Mouse (Mus musculus): Measurements from ENCODE around the gene Fam129c. TPM values are rescaled to one million over a fixed set of nuclear protein-coding genes. Genes with fewer than 3 reads are reported as not detected.

Gene Fam129c
- polyA plus RNA-seq, 1 experiment from 2014 or later, result 5.0 TPM

Other genes with a start within 250 kb of the Fam129c start
- gene Use1, start 230.8 kb upstream of the Fam129c start, polyA plus RNA-seq (2016; fragmentation: Nextera tagmentation; extraction: Ambion mirVana), result 74.4 and 84.6 TPM in 2 replicates
- gene Ocel1, start 226.3 kb upstream of the Fam129c start, polyA plus RNA-seq (2016; fragmentation: Nextera tagmentation; extraction: Ambion mirVana), result 7.5 and 8.1 TPM in 2 replicates
- gene Nr2f6, start 215.7 kb upstream of the Fam129c start, polyA plus RNA-seq (2016; fragmentation: Nextera tagmentation; extraction: Ambion mirVana), result 125 and 139 TPM in 2 replicates
- gene Ushbp1, start 201.8 kb upstream of the Fam129c start, polyA plus RNA-seq (2016; fragmentation: Nextera tagmentation; extraction: Ambion mirVana), result 5.8 and 7.2 TPM in 2 replicates
- 112 and 121 TPM in 2 replicates for gene Babam1, start 200.8 kb upstream of the Fam129c start, polyA plus RNA-seq (2016; fragmentation: Nextera tagmentation; extraction: Ambion mirVana)
- gene Ankle1, start 191.6 kb upstream of the Fam129c start, polyA plus RNA-seq (2016; fragmentation: Nextera tagmentation; extraction: Ambion mirVana), result 35.2 and 56.1 TPM in 2 replicates
- 76.3 and 88.4 TPM in 2 replicates for gene Abhd8, start 134.0 kb upstream of the Fam129c start, polyA plus RNA-seq (2016; fragmentation: Nextera tagmentation; extraction: Ambion mirVana)
- gene Mrpl34, start 132.7 kb upstream of the Fam129c start, polyA plus RNA-seq (2016; fragmentation: Nextera tagmentation; extraction: Ambion mirVana), result 221 and 249 TPM in 2 replicates
- 147 and 169 TPM in 2 replicates for gene Dda1, start 128.4 kb upstream of the Fam129c start, polyA plus RNA-seq (2016; fragmentation: Nextera tagmentation; extraction: Ambion mirVana)
- gene Ano8, start 111.7 kb upstream of the Fam129c start, polyA plus RNA-seq (2016; fragmentation: Nextera tagmentation; extraction: Ambion mirVana), result 3.3 and 6.8 TPM in 2 replicates
- gene Gtpbp3, start 109.5 kb upstream of the Fam129c start, polyA plus RNA-seq (2016; fragmentation: Nextera tagmentation; extraction: Ambion mirVana), result 18.2 and 22.5 TPM in 2 replicates
- 50.2 and 52.7 TPM in 2 replicates for gene Plvap, start 85.9 kb upstream of the Fam129c start, polyA plus RNA-seq (2016; fragmentation: Nextera tagmentation; extraction: Ambion mirVana)
- 0.51 and 0.60 TPM in 2 replicates for gene Ccdc194, start 71.9 kb upstream of the Fam129c start, polyA plus RNA-seq (2016; fragmentation: Nextera tagmentation; extraction: Ambion mirVana)
- gene Bst2, start 60.2 kb upstream of the Fam129c start, polyA plus RNA-seq (2016; fragmentation: Nextera tagmentation; extraction: Ambion mirVana), result 8.9 and 9.6 TPM in 2 replicates
- gene Mvb12a, start 54.7 kb upstream of the Fam129c start, polyA plus RNA-seq (2016; fragmentation: Nextera tagmentation; extraction: Ambion mirVana), result 68.7 and 71.6 TPM in 2 replicates
- gene Tmem221, start 38.8 kb upstream of the Fam129c start, polyA plus RNA-seq (2016; fragmentation: Nextera tagmentation; extraction: Ambion mirVana), result 0.18 and 0.26 TPM in 2 replicates
- gene Nxnl1, start 31.0 kb upstream of the Fam129c start, polyA plus RNA-seq (2016; fragmentation: Nextera tagmentation; extraction: Ambion mirVana), result not detected in 2 replicates
- 24.1 and 28.9 TPM in 2 replicates for gene Slc27a1, start 28.8 kb upstream of the Fam129c start, polyA plus RNA-seq (2016; fragmentation: Nextera tagmentation; extraction: Ambion mirVana)
- gene Pgls, start 5.5 kb upstream of the Fam129c start, polyA plus RNA-seq (2016; fragmentation: Nextera tagmentation; extraction: Ambion mirVana), result 254 and 268 TPM in 2 replicates
- 55.3 and 58.5 TPM in 2 replicates for gene Colgalt1, start 13.3 kb downstream of the Fam129c start, polyA plus RNA-seq (2016; fragmentation: Nextera tagmentation; extraction: Ambion mirVana)
- gene Unc13a, start 74.1 kb downstream of the Fam129c start, polyA plus RNA-seq (2016; fragmentation: Nextera tagmentation; extraction: Ambion mirVana), result 4.4 and 8.4 TPM in 2 replicates
- gene Jak3, start 78.6 kb downstream of the Fam129c start, polyA plus RNA-seq (2016; fragmentation: Nextera tagmentation; extraction: Ambion mirVana), result 3.2 and 3.6 TPM in 2 replicates
- 0.37 and 0.58 TPM in 2 replicates for gene Insl3, start 91.6 kb downstream of the Fam129c start, polyA plus RNA-seq (2016; fragmentation: Nextera tagmentation; extraction: Ambion mirVana)
- 0.64 and 1.0 TPM in 2 replicates for gene B3gnt3, start 104.1 kb downstream of the Fam129c start, polyA plus RNA-seq (2016; fragmentation: Nextera tagmentation; extraction: Ambion mirVana)
- 16.7 and 26.9 TPM in 2 replicates for gene Fcho1, start 128.1 kb downstream of the Fam129c start, polyA plus RNA-seq (2016; fragmentation: Nextera tagmentation; extraction: Ambion mirVana)